Mouse (Mus musculus) testis, adult 2 months (tissue): ENCODE results near the gene Susd3.

Experiments
- CTCF ChIP-seq: fragments of 200-500 bp; IDR thresholded peaks from 2 replicates; pipeline ENCODE4 v1.5.1; 2012; ENCODE audit warnings: low read depth, mild to moderate bottlenecking, inconsistent platforms, low read length, moderate library complexity; ENCODE audit not compliant: control insufficient read depth, insufficient read depth, insufficient replicate concordance
- POLR2A ChIP-seq: fragments of 200-500 bp; IDR thresholded peaks from 2 replicates; pipeline ENCODE4 v1.6.1; 2012; ENCODE audit warnings: low read depth, mild to moderate bottlenecking, inconsistent platforms, low read length, moderate library complexity; ENCODE audit not compliant: control insufficient read depth

DNA sequence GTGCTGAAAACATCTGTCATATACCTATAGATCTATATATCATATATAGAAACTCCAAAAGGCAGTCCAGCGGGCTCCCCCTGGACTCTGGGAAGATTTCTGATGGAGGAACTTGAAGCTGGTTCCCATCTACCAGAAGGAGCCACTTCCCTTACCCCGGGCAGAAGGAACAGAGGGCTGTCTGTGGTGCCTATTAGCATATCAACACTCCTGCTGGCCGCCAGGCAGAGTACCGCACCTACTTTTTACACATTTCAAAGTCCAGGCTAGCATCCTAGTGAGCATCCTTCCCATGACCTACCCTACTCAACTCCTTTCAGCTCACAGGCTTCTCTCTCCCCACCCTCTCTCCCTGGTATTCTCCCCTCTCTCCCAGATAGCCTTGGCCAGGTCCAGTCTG is 22.9 kb downstream of the Susd3 start:
- TF ChIP-seq CTCF: no peak
- no peak for TF ChIP-seq POLR2A
